Mouse (Mus musculus) layer of hippocampus, adult 9-11 months (tissue): ENCODE measurements around the gene Gm15448.
"Not testable (repeated sequence)": the region's sequence is repeated elsewhere in the genome, so short reads cannot be mapped to it uniquely, and the experiment has no call there.

Source experiments
- DNase-seq: peaks from one replicate; pipeline ENCODE4 v3.0.0; 2022

Gene Gm15448

GRCm38 (mm10) chr7:3825599-3825998 is at the start of gene Gm15448:
TSS of gene Gm15448 (minus strand) at chr7:3825687.
- DNase-seq = not testable (repeated sequence)

DNA sequence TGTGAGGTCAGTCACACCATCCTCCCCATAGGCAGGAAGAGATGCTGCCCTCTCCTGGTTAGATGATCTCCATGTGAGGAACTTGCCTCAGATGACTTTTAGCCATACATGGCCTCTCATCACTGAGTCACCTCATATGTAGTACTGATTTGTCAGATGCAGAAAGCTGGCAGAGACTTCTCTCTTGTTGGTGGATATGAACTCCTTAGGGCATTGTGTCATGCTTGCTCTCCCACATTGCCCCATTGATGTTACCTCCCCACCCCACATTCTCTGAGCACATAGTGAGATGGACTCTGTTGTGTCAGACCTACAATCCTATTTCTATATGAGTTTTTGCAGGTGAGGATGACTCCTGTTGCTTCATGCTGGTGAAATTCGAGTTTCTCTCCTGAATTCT is 49.5 kb upstream of the Gm15448 start:
- DNase-seq = not testable (repeated sequence)

DNA sequence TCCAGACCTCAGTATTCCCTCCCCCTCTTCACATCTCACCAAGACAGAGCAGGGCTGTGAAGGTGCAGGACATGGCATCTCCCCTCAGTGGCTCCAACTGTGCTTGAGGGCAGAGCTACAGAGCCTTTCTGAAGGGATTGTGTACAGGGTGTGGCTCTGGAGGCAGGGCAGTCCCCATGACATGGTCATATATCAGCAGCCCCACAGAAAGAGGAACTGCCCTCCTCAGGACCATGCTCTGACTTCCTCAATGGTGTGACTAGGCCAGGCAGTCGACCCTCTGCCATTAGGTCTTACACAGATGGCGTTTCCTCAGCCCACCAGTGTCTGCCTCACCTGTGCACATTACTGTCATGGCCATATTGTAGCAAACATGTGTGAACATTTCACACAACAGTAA is 19.5 kb upstream of the Gm15448 start, which contains the start of gene Pira2:
Gene Pira2, minus strand, starts transcription at position 101 of the 400 bp plus-strand sequence.
- not testable (repeated sequence) for DNase-seq

DNA sequence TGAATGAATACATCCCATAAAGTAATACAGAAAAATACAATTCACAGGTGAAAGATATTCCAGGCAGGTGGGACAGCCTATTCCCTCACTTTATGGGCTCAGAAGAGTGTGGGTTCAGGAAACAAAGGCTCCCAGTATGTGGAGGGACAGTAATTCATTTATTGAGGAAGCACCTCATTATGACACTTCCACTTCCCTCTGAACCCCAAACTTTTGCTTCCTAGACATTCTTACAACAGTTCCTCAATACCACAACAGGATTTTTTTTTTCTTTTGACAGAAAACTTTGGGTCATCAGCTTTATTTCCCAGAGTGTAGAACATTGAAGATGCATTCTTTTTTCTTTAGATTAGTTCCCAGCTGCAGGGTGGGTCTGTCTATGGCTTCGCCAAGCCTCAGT is 12.4 kb upstream of the Gm15448 start:
- not testable (repeated sequence) for DNase-seq

DNA sequence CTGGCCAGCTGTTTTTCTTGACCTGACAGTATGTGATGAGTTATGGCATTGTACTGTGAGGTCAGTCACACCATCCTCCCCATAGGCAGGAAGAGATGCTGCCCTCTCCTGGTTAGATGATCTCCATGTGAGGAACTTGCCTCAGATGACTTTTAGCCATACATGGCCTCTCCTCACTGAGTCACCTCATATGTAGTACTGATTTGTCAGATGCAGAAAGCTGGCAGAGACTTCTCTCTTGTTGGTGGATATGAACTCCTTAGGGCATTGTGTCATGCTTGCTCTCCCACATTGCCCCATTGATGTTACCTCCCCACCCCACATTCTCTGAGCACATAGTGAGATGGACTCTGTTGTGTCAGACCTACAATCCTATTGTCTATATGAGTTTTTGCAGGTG is 5.1 kb upstream of the Gm15448 start:
- not testable (repeated sequence) for DNase-seq

DNA sequence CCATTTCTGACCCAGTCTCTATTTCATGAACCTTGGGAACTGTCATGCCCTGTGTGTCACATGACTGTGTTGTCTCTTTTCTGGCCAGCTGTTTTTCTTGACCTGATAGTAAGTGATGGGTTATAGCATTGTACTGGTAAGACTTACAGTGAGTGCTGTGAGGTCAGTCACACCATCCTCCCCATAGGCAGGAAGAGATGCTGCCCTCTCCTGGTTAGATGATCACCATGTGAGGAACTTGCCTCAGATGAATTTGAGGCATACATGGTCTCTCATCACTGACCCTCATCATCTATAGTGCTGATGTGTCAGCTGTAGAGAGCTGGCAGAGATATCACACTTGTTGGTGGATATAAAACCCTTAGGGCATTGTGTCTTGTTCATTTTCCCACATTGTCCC is 13.6 kb downstream of the Gm15448 start:
- not testable (repeated sequence) for DNase-seq

GRCm38 (mm10) chr7:3802935-3803334 is 22.6 kb downstream of the Gm15448 start:
- DNase-seq = not testable (repeated sequence)

- DNase-seq = not testable (repeated sequence)
These were observed 25.5 kb downstream of the Gm15448 start for GRCm38 (mm10) chr7:3799940-3800339.

- not testable (repeated sequence) for DNase-seq
These were observed 29.2 kb downstream of the Gm15448 start for GRCm38 (mm10) chr7:3796286-3796685.
